Mouse (Mus musculus) embryo, embryonic 9.5 days (tissue): Measurements from ENCODE around the gene Insrr.
A peak's percentile ranks its signal among the peaks of the same experiment; 100 is the strongest.
"Not testable (repeated sequence)": the region's sequence is repeated elsewhere in the genome, so short reads cannot be mapped to it uniquely, and the experiment has no call there.

ENCODE experiments used
- DNase-seq: peaks from one replicate; pipeline ENCODE4 v3.0.0-alpha.2; 2017; ENCODE audit errors: extremely low spot score

The Insrr gene

GRCm38 (mm10) chr3:87832109-87832859, 35.5 kb downstream of the Insrr start:
- no peak for DNase-seq

GRCm38 (mm10) chr3:87833482-87833881, 36.7 kb downstream of the Insrr start:
- no peak for DNase-seq

- peak; percentile 75 for DNase-seq
Measured at GRCm38 (mm10) chr3:87838622-87839021, 41.9 kb downstream of the Insrr start.

- no peak for DNase-seq
Measured at GRCm38 (mm10) chr3:87840858-87841257, 44.1 kb downstream of the Insrr start.

- DNase-seq, result no peak
Measured at GRCm38 (mm10) chr3:87844981-87845380, 48.2 kb downstream of the Insrr start.

- no peak for DNase-seq
Measured at GRCm38 (mm10) chr3:87846186-87846585, 49.4 kb downstream of the Insrr start.

GRCm38 (mm10) chr3:87846650-87847110, 49.9 kb downstream of the Insrr start, which contains the start of gene Sh2d2a:
Gene Sh2d2a, plus strand, starts transcription at chr3:87846755.
- DNase-seq, result no peak

GRCm38 (mm10) chr3:87847680-87848079, 50.9 kb downstream of the Insrr start:
- DNase-seq, result no peak

GRCm38 (mm10) chr3:87849117-87849516, 52.4 kb downstream of the Insrr start:
- no peak for DNase-seq

- DNase-seq, result no peak
Measured at GRCm38 (mm10) chr3:87854795-87855568, 58.2 kb downstream of the Insrr start.

GRCm38 (mm10) chr3:87855936-87856335, 59.2 kb downstream of the Insrr start:
- no peak for DNase-seq

- DNase-seq, result no peak
Measured at GRCm38 (mm10) chr3:87857666-87858065, 60.9 kb downstream of the Insrr start.

GRCm38 (mm10) chr3:87859813-87860212, 63.1 kb downstream of the Insrr start:
- DNase-seq, result peak; percentile 49

- not testable (repeated sequence) for DNase-seq
Measured at GRCm38 (mm10) chr3:87864111-87864510, 67.4 kb downstream of the Insrr start.
